Mouse (Mus musculus): ENCODE measurements around the gene Gm21981.

DNA sequence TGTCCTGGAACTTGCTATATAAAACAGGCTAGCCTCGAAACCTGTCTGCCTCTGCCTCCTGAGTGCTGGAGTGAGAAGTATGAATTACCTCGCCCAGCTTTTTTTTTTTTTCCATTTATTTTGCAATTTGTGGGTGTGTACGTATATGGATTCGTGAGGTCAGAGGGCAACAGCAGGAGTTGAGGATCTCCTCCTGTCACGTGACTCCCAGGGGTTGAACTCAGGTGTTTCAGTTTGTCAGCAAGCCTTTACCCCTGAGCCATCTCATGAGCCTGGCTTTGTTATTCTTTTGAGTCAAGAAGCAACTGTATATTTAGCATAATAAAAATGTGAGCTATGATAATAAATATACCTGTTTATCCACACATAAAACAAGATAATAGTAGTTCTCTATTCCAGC, 38.6 kb downstream of the Gm21981 start:
- TF ChIP-seq POLR2A (IDR thresholded peaks at IDR 0.05; ENCODE audit: insufficient read length, low read depth) (no peak), REST (IDR thresholded peaks at IDR 0.05; ENCODE audit: insufficient read depth, insufficient read length) (no peak), USF1 (IDR thresholded peaks at IDR 0.05; ENCODE audit: low read depth) (no peak), MAX (IDR thresholded peaks at IDR 0.05; ENCODE audit: low read depth) (no peak), POLR2AphosphoS2 (IDR thresholded peaks at IDR 0.05; ENCODE audit: insufficient read length, low read depth) (no peak)

Measured in myocyte (in vitro differentiated cells).